In genomic region chr12:107978736-107979255, GRCm38 (mm10) we compare ENCODE assay signal across 15 mouse cellular contexts. TPM values are rescaled to one million over a fixed set of nuclear protein-coding genes. Genes with fewer than 3 reads are reported as not detected.
DNase-seq lines count a peak whose midpoint lies in the region; ATAC-seq and TF ChIP-seq lines count a peak whose summit lies in the region.
"Had no signal": no experiment of that assay in that cellular context is flagged by ENCODE, and none has a peak within 500 bp of the region (broad histone marks: within the 10 kb centered on the region; RNA-seq: fewer than 3 reads in every experiment).

No protein-coding gene starts in this region.

- TF ChIP-seq EP300 in stomach, postnatal 0 days (optimal IDR thresholded peaks at IDR 0.05) = no peak

- H3K9me3 ChIP-seq in hindbrain, embryonic 12.5 days (replicated peaks) = no peaks in the 10 kb centered on the region
- no peaks in the 10 kb centered on the region for H3K9me3 ChIP-seq in hindbrain, embryonic 14.5 days (ENCODE audit: control insufficient read depth, low read length)
- H3K9me3 ChIP-seq in stomach, embryonic 16.5 days (replicated peaks; ENCODE audit: control insufficient read depth, low read length) = no peaks in the 10 kb centered on the region
- H3K9me3 ChIP-seq in stomach, postnatal 0 days (ENCODE audit: control insufficient read depth, low read length) = no peaks in the 10 kb centered on the region

- H3K27me3 ChIP-seq in hindbrain, embryonic 12.5 days = no peaks in the 10 kb centered on the region
- no peaks in the 10 kb centered on the region for H3K27me3 ChIP-seq in hindbrain, embryonic 14.5 days (ENCODE audit: control insufficient read depth, insufficient read depth, low read length)
- H3K27me3 ChIP-seq in stomach, embryonic 16.5 days (ENCODE audit: control insufficient read depth, insufficient read depth, low read length) = no peaks in the 10 kb centered on the region
- no peaks in the 10 kb centered on the region for H3K27me3 ChIP-seq in stomach, postnatal 0 days (ENCODE audit: control insufficient read depth, insufficient read depth, low read length)

- H3K36me3 ChIP-seq in hindbrain, embryonic 12.5 days = no peaks in the 10 kb centered on the region
- no peaks in the 10 kb centered on the region for H3K36me3 ChIP-seq in hindbrain, embryonic 14.5 days (replicated peaks; ENCODE audit: control insufficient read depth, insufficient read depth)
- no peaks in the 10 kb centered on the region for H3K36me3 ChIP-seq in stomach, embryonic 16.5 days (ENCODE audit: control insufficient read depth, insufficient read depth, low read length)
- H3K36me3 ChIP-seq in stomach, postnatal 0 days (ENCODE audit: control insufficient read depth, insufficient read depth, low read length) = no peaks in the 10 kb centered on the region

- DNase-seq in hindbrain, embryonic 14.5 days (ENCODE audit: low spot score) = no peak
- no peak for DNase-seq in stomach, postnatal 0 days (ENCODE audit: low spot score)
- DNase-seq in gonadal fat pad, adult 2 months (ENCODE audit: low read depth) = peak; percentile 80
- DNase-seq in right cerebral cortex, postnatal 25 days = no peak
- no peak for DNase-seq in urinary bladder, postnatal 25 days (ENCODE audit: low spot score)
- DNase-seq: cerebellum, postnatal 14 days; gastrocnemius, postnatal 14 days; left cerebral cortex, postnatal 4 days; lung, adult 2 months had no signal

- no peak overlapping the region for H3K4me3 ChIP-seq in hindbrain, embryonic 12.5 days
- no peak overlapping the region for H3K4me3 ChIP-seq in hindbrain, embryonic 14.5 days (replicated peaks; ENCODE audit: low read length)
- H3K4me3 ChIP-seq in stomach, embryonic 16.5 days (replicated peaks; ENCODE audit: low read length) = no peak overlapping the region
- no peak overlapping the region for H3K4me3 ChIP-seq in stomach, postnatal 0 days (ENCODE audit: low read depth, low read length)
- H3K4me3 ChIP-seq in olfactory bulb, adult 2 months (ENCODE audit: insufficient read depth, low read depth, low read length) = no peak overlapping the region
- H3K4me3 ChIP-seq: erythroblast, embryonic 14.5 days had no signal

- peaks cover 87% of the 10 kb centered on the region for H3K4me1 ChIP-seq in hindbrain, embryonic 12.5 days
- peaks cover 58% of the 10 kb centered on the region for H3K4me1 ChIP-seq in hindbrain, embryonic 14.5 days (replicated peaks; ENCODE audit: control insufficient read depth, insufficient read depth, low read length)
- H3K4me1 ChIP-seq in stomach, embryonic 16.5 days (ENCODE audit: control insufficient read depth, insufficient read depth, low read length) = peaks cover 37% of the 10 kb centered on the region
- H3K4me1 ChIP-seq in stomach, postnatal 0 days (replicated peaks; ENCODE audit: control insufficient read depth, insufficient read depth) = peaks cover 9% of the 10 kb centered on the region; the same call in 1 of the 2 replicates
- H3K4me1 ChIP-seq in olfactory bulb, adult 2 months (ENCODE audit: control insufficient read depth, insufficient read depth, low read length) = peaks cover 60% of the 10 kb centered on the region

- no peak overlapping the region for H3K27ac ChIP-seq in hindbrain, embryonic 12.5 days
- no peak overlapping the region for H3K27ac ChIP-seq in hindbrain, embryonic 14.5 days
- H3K27ac ChIP-seq in stomach, embryonic 16.5 days (ENCODE audit: low read length) = 0 out of 2 replicates have a peak overlapping the region, but pooled peaks have one; percentile 16
- H3K27ac ChIP-seq in stomach, postnatal 0 days (replicated peaks) = no peak overlapping the region
- H3K27ac ChIP-seq in olfactory bulb, adult 2 months (ENCODE audit: insufficient read depth, low read depth, low read length) = 0 out of 2 replicates have a peak overlapping the region, but pooled peaks have one; percentile 45

- WGBS in hindbrain, embryonic 12.5 days = 48% methylated on average over 8 of the region's 8 CpGs
- WGBS in hindbrain, embryonic 14.5 days = 58% methylated on average over 8 of the region's 8 CpGs
- 66% methylated on average over 8 of the region's 8 CpGs for WGBS in stomach, embryonic 16.5 days
- WGBS in stomach, postnatal 0 days = 65% methylated on average over 8 of the region's 8 CpGs
- 68% methylated on average over 8 of the region's 8 CpGs for WGBS in olfactory bulb, adult 2 months

- peak overlapping the region; percentile 35; the same call in 1 of the 2 replicates for H3K4me2 ChIP-seq in hindbrain, embryonic 12.5 days (replicated peaks)
- no peak overlapping the region for H3K4me2 ChIP-seq in hindbrain, embryonic 14.5 days (replicated peaks)
- H3K4me2 ChIP-seq in stomach, embryonic 16.5 days (ENCODE audit: low read depth, low read length) = no peak overlapping the region
- no peak overlapping the region for H3K4me2 ChIP-seq in stomach, postnatal 0 days (replicated peaks; ENCODE audit: low read depth)

- no peak overlapping the region for H3K9ac ChIP-seq in hindbrain, embryonic 12.5 days
- no peak overlapping the region for H3K9ac ChIP-seq in hindbrain, embryonic 14.5 days
- no peak overlapping the region for H3K9ac ChIP-seq in stomach, embryonic 16.5 days (ENCODE audit: low read length)
- H3K9ac ChIP-seq in stomach, postnatal 0 days (ENCODE audit: low read length) = no peak overlapping the region

- ATAC-seq in hindbrain, embryonic 12.5 days (ENCODE audit: low FRiP score) = no peak
- no peak for ATAC-seq in hindbrain, embryonic 14.5 days (ENCODE audit: low FRiP score)
- no peak for ATAC-seq in stomach, embryonic 16.5 days (ENCODE audit: insufficient read depth, low FRiP score)
- no peak for ATAC-seq in stomach, postnatal 0 days (ENCODE audit: low FRiP score, low TSS enrichment)
- ATAC-seq: CD4-positive, CD25-positive, alpha-beta regulatory T cell, adult 4 months; inflammation-experienced regulatory T-cells, adult 6 months had no signal

- TF ChIP-seq CTCF in stomach, postnatal 0 days (IDR thresholded peaks at IDR 0.05; ENCODE audit: low read depth) = no peak
- no peak for TF ChIP-seq CTCF in olfactory bulb, adult 2 months (IDR thresholded peaks at IDR 0.05; ENCODE audit: insufficient read depth, low read depth, low read length)

- TF ChIP-seq POLR2A in olfactory bulb, adult 2 months (IDR thresholded peaks at IDR 0.05; ENCODE audit: insufficient read depth, low read depth, low read length) = no peak

RNA-seq across cellular contexts. Expression of gene Bcl11b, which starts 24.6 kb away (rescaled TPM):
- 25.9 and 37.1 TPM in 2 replicates for polyA plus RNA-seq in hindbrain, embryonic 12.5 days (2016; fragmentation: Nextera tagmentation; extraction: Ambion mirVana)
- 29.6 and 30.7 TPM in 2 replicates for polyA plus RNA-seq in hindbrain, embryonic 14.5 days (2014; fragmentation: Nextera tagmentation; extraction: Ambion mirVana)
- polyA plus RNA-seq in stomach, embryonic 16.5 days (2015; fragmentation: Nextera tagmentation; extraction: Ambion mirVana) = 2.3 and 2.6 TPM in 2 replicates
- polyA plus RNA-seq in stomach, postnatal 0 days (2015; fragmentation: Nextera tagmentation; extraction: Ambion mirVana) = 4.6 TPM in 2 replicates
- 0.70 and 1.0 TPM in 2 replicates for polyA plus RNA-seq in gonadal fat pad, adult 2 months (2012; rRNA removed)
- 49.8 and 56.3 TPM in 2 replicates for polyA plus RNA-seq in olfactory bulb, adult 2 months (2012; ENCODE audit: insufficient read depth, insufficient read length, low replicate concordance, missing spikeins)
- polyA plus RNA-seq: erythroblast, embryonic 14.5 days had no signal

Comparison
In these comparisons a context has a peak if more than half of its experiments do, and no peak if none do; other contexts are left out.
1. H3K27ac ChIP-seq: peak in stomach, embryonic 16.5 days (single experiment) and olfactory bulb, adult 2 months (single experiment); none in hindbrain, embryonic 12.5 days (single experiment), hindbrain, embryonic 14.5 days (single experiment) and stomach, postnatal 0 days (single experiment).